Mouse (Mus musculus) heart, postnatal 0 days (tissue): ENCODE measurements around the gene Meltf.

ENCODE experiments used
- CTCF ChIP-seq: IDR thresholded peaks from 2 replicates; pipeline ENCODE4 v1.5.1; 2016; ENCODE audit warnings: antibody characterized with exemption, control low read depth, low read depth
- EP300 ChIP-seq: IDR thresholded peaks from 2 replicates; pipeline ENCODE4 v1.6.1; 2016; ENCODE audit warnings: antibody characterized with exemption, low read depth

GRCm38 (mm10) chr16:31834011-31834584 lies 44.5 kb upstream of the Meltf start:
- no peak for TF ChIP-seq EP300
- TF ChIP-seq CTCF: no peak
